In the genomic region with DNA sequence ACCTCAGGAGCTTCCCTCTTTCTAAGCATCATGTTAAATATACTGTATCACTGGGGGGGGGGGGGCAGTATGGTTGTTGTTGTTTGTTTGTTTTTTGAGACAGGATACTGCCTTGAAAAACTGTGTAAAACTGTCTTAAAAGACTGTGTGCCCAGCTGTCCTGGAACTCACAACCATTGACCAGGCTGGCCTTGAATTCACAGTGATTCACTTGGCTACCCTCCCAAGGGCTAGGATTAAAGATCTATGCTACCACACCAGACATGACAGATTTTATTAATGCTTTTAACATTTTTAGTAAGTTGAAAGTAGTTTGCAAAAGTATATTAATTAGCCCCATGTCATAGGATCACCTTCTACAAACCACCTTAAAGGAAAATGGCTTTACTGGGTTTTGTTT, we compare ENCODE assay signal across 15 mouse cellular contexts.
"Had no signal": no experiment of that assay in that cellular context is flagged by ENCODE, and none has a peak within 500 bp of the region (broad histone marks: within the 10 kb centered on the region; RNA-seq: fewer than 3 reads in every experiment).

No protein-coding gene starts in this region.

- H3K9me3 ChIP-seq: neural tube, embryonic 12.5 days; stomach, embryonic 15.5 days had no signal

- H3K27me3 ChIP-seq: lung, embryonic 15.5 days; midbrain, embryonic 13.5 days; midbrain, embryonic 15.5 days; neural tube, embryonic 12.5 days; stomach, embryonic 15.5 days had no signal

- DNase-seq: lung, adult 2 months; lung, postnatal 14 days; lung, postnatal 36 days; right cerebral cortex, postnatal 14 days; thymus, adult 2 months; thymus, postnatal 25 days; thymus, postnatal 4 days had no signal

- H3K36me3 ChIP-seq: lung, embryonic 15.5 days; midbrain, embryonic 13.5 days; midbrain, embryonic 15.5 days; neural tube, embryonic 12.5 days; stomach, embryonic 15.5 days had no signal

- H3K4me1 ChIP-seq: midbrain, embryonic 13.5 days; midbrain, embryonic 15.5 days; stomach, embryonic 15.5 days had no signal

- H3K4me3 ChIP-seq: lung, embryonic 15.5 days; megakaryocyte, embryonic 14.5 days; midbrain, embryonic 13.5 days; midbrain, embryonic 15.5 days; neural tube, embryonic 12.5 days; stomach, embryonic 15.5 days had no signal

- H3K27ac ChIP-seq: lung, embryonic 15.5 days; macrophage; midbrain, embryonic 13.5 days; midbrain, embryonic 15.5 days; neural tube, embryonic 12.5 days; stomach, embryonic 15.5 days; stomach, postnatal 0 days had no signal
